Mouse (Mus musculus) ovary, adult 2 months (tissue): ENCODE measurements around the gene Bdh2. TPM values are rescaled to one million over a fixed set of nuclear protein-coding genes. Genes with fewer than 3 reads are reported as not detected.

Source experiments
- polyA plus RNA-seq: library from polyadenylated mRNA; depleted of rRNA; stranded (reverse); fragments of >200 nt; gene quantifications from 2 replicates; pipeline ENCODE4 v1.2.3, GENCODE M21; 2012; rRNA removed

The Bdh2 gene
- polyA plus RNA-seq, result 4.1 and 5.8 TPM in 2 replicates

DNA sequence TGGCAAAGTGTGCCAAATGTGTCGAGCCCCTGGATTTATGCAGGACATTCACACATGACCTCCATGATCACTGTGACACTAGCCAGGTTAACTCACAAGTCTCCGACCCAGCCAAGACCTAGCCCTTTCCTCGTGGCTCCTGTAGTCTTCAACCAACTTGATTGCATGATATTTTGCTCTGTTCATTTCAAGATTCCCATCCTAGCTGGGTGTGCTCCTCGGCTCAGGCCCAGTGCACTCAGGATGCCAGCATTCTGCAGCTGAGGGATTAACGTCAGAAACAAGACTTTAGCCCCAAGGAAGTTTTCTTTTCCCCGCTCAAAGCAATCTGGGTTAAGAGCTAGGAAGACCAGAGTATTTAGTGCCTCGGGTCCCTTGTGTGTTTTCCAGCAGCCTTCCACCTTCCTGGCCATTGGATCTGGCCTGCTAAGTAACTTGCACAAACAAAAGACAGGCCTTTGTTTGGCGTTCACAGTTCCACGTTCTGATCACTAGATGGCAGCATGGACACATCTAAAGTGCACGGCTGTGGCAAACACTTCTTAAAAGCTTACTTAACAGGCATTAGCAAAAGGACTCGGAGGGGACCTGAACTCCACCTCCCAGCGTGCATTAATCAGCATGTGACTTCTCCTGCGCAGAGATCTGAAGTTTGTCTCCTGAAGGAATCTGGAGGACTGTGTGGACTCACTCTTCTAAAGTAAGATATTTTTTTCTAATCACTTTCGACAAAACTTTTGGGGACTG, at the start of gene Bdh2:
Gene Bdh2 (plus strand): TSS at position 553 of the 747 bp plus-strand sequence.

DNA sequence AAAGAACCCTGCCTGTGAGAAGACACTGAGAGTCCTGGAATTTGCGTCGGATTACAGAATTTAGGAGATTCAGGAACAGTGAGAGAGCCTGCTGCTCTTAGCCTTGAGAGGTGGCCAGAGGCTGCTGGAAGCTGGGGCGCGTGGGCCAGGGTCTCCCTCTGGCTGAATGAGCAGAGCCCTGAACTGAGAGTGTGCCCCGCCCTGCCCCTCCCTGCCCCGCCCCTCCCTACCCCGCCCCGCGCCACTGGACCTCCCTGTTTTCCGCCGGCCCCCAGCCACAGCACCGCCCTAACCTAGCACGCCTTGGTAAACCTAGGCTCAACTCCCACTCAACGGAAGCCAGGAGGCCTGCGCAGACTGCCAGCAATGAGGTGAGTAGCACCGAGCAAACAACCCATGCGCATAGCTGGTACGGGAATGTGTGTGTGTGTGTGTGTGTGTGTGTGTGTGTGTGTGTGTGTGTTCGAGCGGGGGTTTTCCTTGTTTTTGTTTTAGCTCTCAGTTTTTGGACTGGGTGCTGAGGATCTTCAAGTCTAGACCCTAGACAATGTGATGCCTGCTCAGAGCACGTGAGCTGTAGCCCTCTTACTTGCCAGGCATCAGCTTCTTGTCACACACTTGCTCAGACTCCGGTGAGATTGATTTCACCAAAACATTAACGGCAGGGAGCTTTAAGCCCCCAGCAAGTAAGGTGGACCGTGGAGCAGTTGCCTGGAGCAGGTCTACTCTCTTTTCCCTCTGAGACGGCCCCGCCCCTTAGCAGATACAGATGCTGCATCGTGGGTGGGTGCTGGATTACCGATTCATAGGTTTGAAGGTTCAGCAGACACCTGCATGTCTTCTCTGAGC, 26.6 kb downstream of the Bdh2 start, which contains the start of gene Slc9b2:
Gene Slc9b2 (plus strand): TSS at position 290 of the 849 bp plus-strand sequence.

DNA sequence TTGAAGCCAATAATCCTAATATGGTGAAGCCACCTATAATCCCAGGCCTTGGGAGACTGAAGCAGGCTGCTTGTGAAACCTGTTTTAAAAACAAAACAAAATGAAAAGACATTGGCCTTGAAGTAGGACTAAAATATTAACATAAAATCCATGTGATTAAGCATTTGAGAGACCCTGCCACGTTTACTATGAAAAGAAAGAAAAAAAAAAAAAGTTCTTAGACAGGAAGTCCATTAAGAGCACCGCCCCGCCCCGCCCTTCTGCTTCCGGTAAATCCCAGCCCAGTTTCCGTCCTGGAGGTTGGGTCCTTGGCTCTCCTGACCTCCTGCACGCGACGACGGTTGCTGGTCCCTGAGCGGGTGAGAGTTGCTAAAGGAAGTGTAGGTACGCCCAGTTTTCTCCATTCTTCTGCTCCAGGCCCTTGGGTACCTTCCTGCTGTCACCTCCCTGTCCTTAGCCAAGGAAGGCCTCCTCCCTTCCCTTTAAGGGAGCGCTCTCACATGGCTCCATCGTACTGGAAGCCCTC, 66.8 kb downstream of the Bdh2 start, which contains the start of gene Slc9b1:
Gene Slc9b1 (plus strand): TSS at position 291 of the 526 bp plus-strand sequence.

Other genes with a start within 250 kb of the Bdh2 start
- 0.76 and 1.5 TPM in 2 replicates for gene Cenpe, start 68.7 kb upstream of the Bdh2 start, polyA plus RNA-seq
- gene Slc9b2, start 26.5 kb downstream of the Bdh2 start, polyA plus RNA-seq, result 0.64 and 0.80 TPM in 2 replicates
- not detected in 2 replicates for gene Slc9b1, start 66.8 kb downstream of the Bdh2 start, polyA plus RNA-seq
- gene Cisd2, start 142.7 kb downstream of the Bdh2 start, polyA plus RNA-seq, result 18.8 and 53.2 TPM in 2 replicates
- gene Ube2d3, start 156.9 kb downstream of the Bdh2 start, polyA plus RNA-seq, result 260 and 294 TPM in 2 replicates
- 3.8 and 5.4 TPM in 2 replicates for gene Manba, start 204.4 kb downstream of the Bdh2 start, polyA plus RNA-seq